Mouse (Mus musculus) liver, adult 2 months (tissue): ENCODE results near the gene Rrn3.

ENCODE experiments used
- CTCF ChIP-seq: fragments of 200-500 bp; IDR thresholded peaks from 2 replicates; pipeline ENCODE4 v1.5.1; 2011; ENCODE audit warnings: low read depth, low read length, control low read depth
- POLR2A ChIP-seq: fragments of 200-500 bp; IDR thresholded peaks from 2 replicates; pipeline ENCODE4 v1.6.1; 2011; ENCODE audit warnings: low read length, control low read depth; ENCODE audit not compliant: insufficient read depth; ENCODE audit errors: extremely low read depth

DNA sequence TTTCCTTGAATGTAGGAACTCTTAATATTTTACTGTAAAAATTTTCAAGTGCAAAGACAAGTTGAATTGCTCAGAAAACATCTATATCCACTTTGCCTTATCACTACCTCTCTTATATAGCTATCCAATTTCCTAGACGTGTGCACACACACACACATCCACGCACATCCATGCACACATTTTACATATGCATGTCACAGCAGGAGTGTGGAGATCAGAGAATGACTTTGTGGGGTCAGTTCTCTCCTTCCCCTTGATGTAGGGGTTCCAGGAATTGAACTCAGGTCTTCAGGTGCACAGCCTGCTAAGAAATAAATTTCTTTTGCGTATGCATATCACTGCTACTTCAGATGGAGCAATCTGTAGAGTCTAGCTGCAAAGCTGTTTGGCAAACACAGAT, 32.4 kb upstream of the Rrn3 start:
- TF ChIP-seq POLR2A (no peak), CTCF (no peak)
